Mouse (Mus musculus) layer of hippocampus, postnatal 14 days (tissue): ENCODE results near the gene Atp8a2. TPM values are rescaled to one million over a fixed set of nuclear protein-coding genes. Genes with fewer than 3 reads are reported as not detected.

Experiments
- DNase-seq, 2 experiments: peaks; one replicate each; pipeline ENCODE4 v3.0.0; 2021 to 2022; ENCODE audit warnings: low spot score in 2 of 2, mixed read lengths in 1 of 2
- total RNA-seq, 2 experiments: library from RNA; stranded (reverse); gene quantifications; 2 replicates each; pipeline ENCODE4 v1.2.3; 2021

Gene Atp8a2
- total RNA-seq, 2 experiments from 2014 or later = 51.4 to 61.8 TPM

- no peak for DNase-seq
Observed at GRCm38 (mm10) chr14:60163367-60163766, 33.6 kb downstream of the Atp8a2 start.

- no peak for DNase-seq
Observed at GRCm38 (mm10) chr14:60152373-60152772, 44.6 kb downstream of the Atp8a2 start.

GRCm38 (mm10) chr14:60148893-60149292 lies 48.1 kb downstream of the Atp8a2 start:
- DNase-seq = no peak

GRCm38 (mm10) chr14:60143234-60143633 lies 53.7 kb downstream of the Atp8a2 start:
- no peak for DNase-seq

- no peak for DNase-seq
Observed at GRCm38 (mm10) chr14:60138339-60138738, 58.6 kb downstream of the Atp8a2 start.

- no peak for DNase-seq
Observed at GRCm38 (mm10) chr14:60137812-60138211, 59.2 kb downstream of the Atp8a2 start.

- no peak for DNase-seq
Observed at GRCm38 (mm10) chr14:60135801-60136200, 61.2 kb downstream of the Atp8a2 start.

GRCm38 (mm10) chr14:60134720-60135119 lies 62.3 kb downstream of the Atp8a2 start:
- DNase-seq = no peak

- no peak for DNase-seq
Observed at GRCm38 (mm10) chr14:60131196-60131876, 65.6 kb downstream of the Atp8a2 start.

- no peak for DNase-seq
Observed at GRCm38 (mm10) chr14:60129564-60129963, 67.4 kb downstream of the Atp8a2 start.

- DNase-seq = no peak
Observed at GRCm38 (mm10) chr14:60125202-60125601, 71.8 kb downstream of the Atp8a2 start.

GRCm38 (mm10) chr14:60121572-60121971 lies 75.4 kb downstream of the Atp8a2 start:
- no peak for DNase-seq

GRCm38 (mm10) chr14:60117792-60118585 lies 79.0 kb downstream of the Atp8a2 start:
- no peak for DNase-seq

GRCm38 (mm10) chr14:60086808-60087725 lies 109.9 kb downstream of the Atp8a2 start:
- peak; percentile 19 to 23 for DNase-seq

GRCm38 (mm10) chr14:60086254-60086807 lies 110.6 kb downstream of the Atp8a2 start:
- no peak for DNase-seq

- DNase-seq = no peak
Observed at GRCm38 (mm10) chr14:60082771-60083170, 114.2 kb downstream of the Atp8a2 start.

GRCm38 (mm10) chr14:60072496-60072895 lies 124.5 kb downstream of the Atp8a2 start:
- no peak for DNase-seq

GRCm38 (mm10) chr14:60065186-60065585 lies 131.8 kb downstream of the Atp8a2 start:
- DNase-seq = no peak

GRCm38 (mm10) chr14:60061023-60061422 lies 136.0 kb downstream of the Atp8a2 start:
- no peak for DNase-seq

GRCm38 (mm10) chr14:60058867-60059266 lies 138.1 kb downstream of the Atp8a2 start:
- no peak for DNase-seq

- no peak for DNase-seq
Observed at GRCm38 (mm10) chr14:60055231-60055630, 141.7 kb downstream of the Atp8a2 start.
